Mouse (Mus musculus) heart, embryonic 10.5 days (tissue): ENCODE measurements around the gene Bbs12. TPM values are rescaled to one million over a fixed set of nuclear protein-coding genes. Genes with fewer than 3 reads are reported as not detected.
A peak's percentile ranks its signal among the peaks of the same experiment; 100 is the strongest.

ENCODE experiments used
- DNase-seq: peaks from one replicate; pipeline ENCODE4 v3.0.0-alpha.2; 2017; ENCODE audit warnings: low spot score
- H3K27ac ChIP-seq: fragments of 300-500 bp; sonication (generic); 2 replicates; pipeline ENCODE4 v1.5.1; 2016; ENCODE audit warnings: mild to moderate bottlenecking
- H3K27me3 ChIP-seq: fragments of 300-500 bp; sonication (generic); 2 replicates; pipeline ENCODE4 v1.6.1; 2016; ENCODE audit warnings: mild to moderate bottlenecking; ENCODE audit not compliant: poor library complexity, insufficient read depth, severe bottlenecking
- H3K36me3 ChIP-seq: fragments of 300-500 bp; sonication (generic); 2 replicates; pipeline ENCODE4 v1.6.1; 2016; ENCODE audit warnings: mild to moderate bottlenecking, moderate library complexity
- H3K4me1 ChIP-seq: fragments of 300-500 bp; sonication (generic); 2 replicates; pipeline ENCODE4 v1.6.1; 2016; ENCODE audit warnings: mild to moderate bottlenecking
- H3K4me3 ChIP-seq: fragments of 300-500 bp; sonication (generic); 2 replicates; pipeline ENCODE4 v1.5.1; 2016; ENCODE audit warnings: mild to moderate bottlenecking, moderate library complexity
- H3K9me3 ChIP-seq: fragments of 300-500 bp; sonication (generic); 2 replicates; pipeline ENCODE4 v1.6.1; 2016; ENCODE audit warnings: mild to moderate bottlenecking, moderate library complexity
- WGBS: fragments of 180-500 bp; shearing (Covaris S2); methylation state at CpG from one replicate; pipeline ENCODE4 v1.1.7; 2016; 5-methylcytosine and 5-hydroxymethylcytosine counted together
- polyA plus RNA-seq: library from polyadenylated mRNA; unstranded; fragments of >200 nt; fragmentation: Nextera tagmentation; extraction: Ambion mirVana; gene quantifications from 2 replicates; pipeline ENCODE4 v1.2.1, GENCODE M21; 2016

The Bbs12 gene
- polyA plus RNA-seq, 1 experiment from 2014 or later = 7.7 TPM

GRCm38 (mm10) chr3:37334053-37334452, 21.7 kb downstream of the Bbs12 start:
- Histone ChIP-seq H3K27ac (no peak overlapping the region), H3K9me3 (no peaks in the 10 kb centered on the region), H3K27me3 (no peaks in the 10 kb centered on the region), H3K4me1 (no peaks in the 10 kb centered on the region), H3K36me3 (no peaks in the 10 kb centered on the region), H3K4me3 (no peak overlapping the region)
- WGBS = 82% methylated on average over 4 of the region's 4 CpGs
- DNase-seq = no peak

- Histone ChIP-seq H3K4me1 (no peaks in the 10 kb centered on the region), H3K27me3 (0 out of 2 replicates have a peak, but pooled peaks cover 9% of the 10 kb centered on the region), H3K4me3 (no peak overlapping the region), H3K27ac (no peak overlapping the region), H3K9me3 (no peaks in the 10 kb centered on the region), H3K36me3 (no peaks in the 10 kb centered on the region)
- WGBS = 54% methylated on average over 5 of the region's 5 CpGs
- no peak for DNase-seq
Observed at GRCm38 (mm10) chr3:37341110-37341509, 28.8 kb downstream of the Bbs12 start.

- WGBS = 45% methylated on average over 5 of the region's 5 CpGs
- Histone ChIP-seq H3K36me3 (no peaks in the 10 kb centered on the region), H3K9me3 (no peaks in the 10 kb centered on the region), H3K27me3 (peaks cover 23% of the 10 kb centered on the region), H3K4me3 (no peak overlapping the region), H3K4me1 (no peaks in the 10 kb centered on the region), H3K27ac (no peak overlapping the region)
- DNase-seq = no peak
Observed at GRCm38 (mm10) chr3:37342811-37343210, 30.5 kb downstream of the Bbs12 start.

GRCm38 (mm10) chr3:37347671-37348070, 35.3 kb downstream of the Bbs12 start:
- Histone ChIP-seq H3K27me3 (peaks cover 52% of the 10 kb centered on the region), H3K4me1 (peaks cover 11% of the 10 kb centered on the region), H3K27ac (no peak overlapping the region), H3K9me3 (no peaks in the 10 kb centered on the region), H3K4me3 (peak overlapping the region; percentile 82; the same call in 1 of the 2 replicates), H3K36me3 (no peaks in the 10 kb centered on the region)
- 26% methylated on average over 9 of the region's 9 CpGs for WGBS
- DNase-seq = no peak

DNA sequence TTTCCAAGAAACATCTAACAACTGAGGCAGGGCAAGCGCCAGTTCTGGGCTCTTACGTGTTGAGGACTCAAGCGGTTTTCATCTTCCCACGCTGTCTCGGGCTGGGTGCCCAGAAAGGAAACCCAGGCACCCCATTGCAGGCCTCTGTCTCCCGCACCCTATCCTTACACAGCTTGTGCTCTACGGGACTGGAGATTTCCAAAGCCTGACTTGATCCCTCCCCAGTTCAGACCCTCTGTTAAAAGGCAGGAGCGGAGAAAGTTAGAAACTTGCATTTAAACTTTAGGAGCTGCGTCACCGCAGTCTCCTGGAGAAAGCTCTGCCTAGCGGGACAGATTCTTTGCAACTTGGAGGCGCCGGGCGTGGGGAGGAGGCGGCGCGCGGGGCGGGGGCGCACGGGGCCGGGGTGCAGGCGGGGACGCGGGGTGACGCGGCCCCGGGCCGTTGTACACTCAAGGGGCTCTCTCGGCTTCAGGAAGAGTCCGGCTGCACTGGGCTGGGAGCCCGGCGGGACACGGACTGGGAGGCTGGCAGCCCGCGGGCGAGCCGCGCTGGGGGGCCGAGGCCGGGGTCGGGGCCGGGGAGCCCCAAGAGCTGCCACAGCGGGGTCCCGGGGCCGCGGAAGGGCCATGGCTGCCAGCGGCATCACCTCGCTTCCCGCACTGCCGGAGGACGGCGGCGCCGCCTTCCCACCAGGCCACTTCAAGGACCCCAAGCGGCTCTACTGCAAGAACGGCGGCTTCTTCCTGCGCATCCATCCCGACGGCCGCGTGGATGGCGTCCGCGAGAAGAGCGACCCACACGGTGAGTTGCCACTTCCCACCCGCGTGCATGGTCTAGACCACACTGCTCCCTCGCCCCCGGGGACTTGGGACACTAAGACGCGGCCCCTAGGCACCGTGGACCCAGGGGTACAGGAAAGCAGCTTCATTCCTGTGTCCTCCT, 36.1 kb downstream of the Bbs12 start, which contains the start of gene Fgf2:
Fgf2 (plus strand) TSS at position 126 of the 945 bp plus-strand sequence.
- no peaks in the 10 kb centered on the region for H3K9me3 ChIP-seq
- DNase-seq = no peak
- peaks cover 52% of the 10 kb centered on the region for H3K27me3 ChIP-seq
- H3K4me1 ChIP-seq = peaks cover 11% of the 10 kb centered on the region
- WGBS = under 1% methylated on average over 74 of the region's 75 CpGs
- H3K36me3 ChIP-seq = no peaks in the 10 kb centered on the region
- H3K27ac ChIP-seq = peak within 1 kb of the TSS; percentile 84
- peak within 1 kb of the TSS; percentile 82 for H3K4me3 ChIP-seq

- Histone ChIP-seq H3K36me3 (no peaks in the 10 kb centered on the region), H3K4me1 (peaks cover 16% of the 10 kb centered on the region), H3K4me3 (peak overlapping the region; percentile 82), H3K27ac (peak overlapping the region; percentile 84; the same call in 1 of the 2 replicates), H3K27me3 (peaks cover 52% of the 10 kb centered on the region), H3K9me3 (no peaks in the 10 kb centered on the region)
- no peak for DNase-seq
- WGBS = 6% methylated on average over 8 of the region's 8 CpGs
Observed at GRCm38 (mm10) chr3:37349166-37349548, 36.8 kb downstream of the Bbs12 start.

GRCm38 (mm10) chr3:37350386-37350785, 38.0 kb downstream of the Bbs12 start:
- peaks cover 51% of the 10 kb centered on the region for H3K27me3 ChIP-seq
- no peaks in the 10 kb centered on the region for H3K36me3 ChIP-seq
- peaks cover 20% of the 10 kb centered on the region for H3K4me1 ChIP-seq
- no peak for DNase-seq
- no peaks in the 10 kb centered on the region for H3K9me3 ChIP-seq
- H3K27ac ChIP-seq = no peak overlapping the region
- WGBS = 38% methylated on average over 7 of the region's 7 CpGs
- H3K4me3 ChIP-seq = no peak overlapping the region

DNA sequence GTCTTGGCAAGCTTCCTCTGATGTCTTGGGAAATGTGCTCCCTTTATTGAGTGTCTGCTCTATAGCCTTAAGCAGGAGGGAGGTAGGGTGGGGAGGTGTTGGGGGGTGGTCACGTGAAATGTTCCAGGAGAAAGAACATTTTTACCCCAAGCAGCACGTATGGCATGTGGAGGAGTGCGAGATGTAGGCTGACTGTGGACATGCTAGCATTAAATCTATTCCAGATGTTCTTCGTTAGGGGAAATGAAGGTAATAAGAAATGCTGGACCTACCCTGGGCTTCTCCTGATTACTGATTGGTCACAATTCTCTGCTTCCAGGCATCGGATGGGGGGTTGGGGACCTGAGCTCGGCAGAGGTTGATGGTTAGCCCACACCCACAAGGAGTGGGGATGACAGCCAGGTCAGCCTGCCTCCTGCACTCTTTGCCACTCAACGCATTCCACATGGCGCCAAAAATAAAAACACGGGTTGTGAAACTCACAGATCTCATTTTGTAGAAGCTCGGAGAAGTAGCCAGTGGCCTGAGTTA, 41.7 kb downstream of the Bbs12 start:
- Histone ChIP-seq H3K4me3 (no peak overlapping the region), H3K4me1 (peaks cover 11% of the 10 kb centered on the region), H3K27ac (no peak overlapping the region), H3K9me3 (no peaks in the 10 kb centered on the region), H3K27me3 (peaks cover 17% of the 10 kb centered on the region), H3K36me3 (no peaks in the 10 kb centered on the region)
- WGBS = 62% methylated on average over 10 of the region's 10 CpGs
- no peak for DNase-seq

DNA sequence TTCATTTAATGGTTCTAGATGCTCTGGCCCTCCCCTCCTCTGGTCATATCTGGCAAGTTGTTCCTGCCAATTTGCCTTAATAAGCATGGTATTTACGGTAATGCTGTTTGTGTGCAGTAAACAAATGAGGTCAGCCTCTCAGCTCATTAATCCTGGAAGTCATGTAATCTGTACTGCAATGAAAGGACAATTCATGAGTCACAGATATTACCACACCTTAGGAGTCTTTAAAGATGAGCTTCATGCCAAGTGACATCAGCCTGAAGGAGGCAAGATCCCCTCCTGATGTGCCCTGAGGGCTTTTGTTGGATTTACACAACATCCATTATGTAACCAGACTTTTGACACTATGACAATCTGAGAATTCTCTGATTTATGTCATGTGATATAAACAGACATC, 42.4 kb downstream of the Bbs12 start:
- peaks cover 9% of the 10 kb centered on the region; the same call in 1 of the 2 replicates for H3K4me1 ChIP-seq
- H3K27me3 ChIP-seq = peaks cover 10% of the 10 kb centered on the region
- no peak for DNase-seq
- no peak overlapping the region for H3K4me3 ChIP-seq
- no peaks in the 10 kb centered on the region for H3K9me3 ChIP-seq
- 80% methylated on average over 1 of the region's 1 CpGs for WGBS
- no peaks in the 10 kb centered on the region for H3K36me3 ChIP-seq
- no peak overlapping the region for H3K27ac ChIP-seq

DNA sequence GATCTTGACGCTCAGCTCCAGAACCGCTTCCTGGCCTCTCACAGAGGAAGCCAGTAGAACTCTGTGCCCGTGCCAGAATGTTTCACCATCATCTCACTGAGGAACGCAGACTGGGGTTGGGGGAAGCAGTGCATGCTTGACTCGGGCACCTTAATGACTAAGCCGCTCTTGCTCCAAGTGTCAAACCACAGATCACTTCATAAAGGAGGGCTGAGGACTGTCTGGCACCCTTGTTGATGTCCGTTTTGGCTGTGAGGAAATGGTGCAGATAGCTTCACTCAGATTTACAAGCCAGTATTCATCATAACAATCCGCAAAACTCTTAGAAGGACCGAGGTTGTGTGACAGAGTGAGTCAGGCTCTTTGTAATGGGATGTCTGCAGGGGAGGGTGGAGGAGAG, 48.4 kb downstream of the Bbs12 start:
- Histone ChIP-seq H3K4me1 (no peaks in the 10 kb centered on the region), H3K27ac (no peak overlapping the region), H3K27me3 (no peaks in the 10 kb centered on the region), H3K36me3 (no peaks in the 10 kb centered on the region), H3K9me3 (no peaks in the 10 kb centered on the region), H3K4me3 (no peak overlapping the region)
- WGBS = 72% methylated on average over 9 of the region's 9 CpGs
- DNase-seq = no peak

- Histone ChIP-seq H3K4me3 (no peak overlapping the region), H3K36me3 (no peaks in the 10 kb centered on the region), H3K4me1 (peaks cover 12% of the 10 kb centered on the region; the same call in 1 of the 2 replicates), H3K27ac (no peak overlapping the region), H3K9me3 (no peaks in the 10 kb centered on the region), H3K27me3 (no peaks in the 10 kb centered on the region)
- DNase-seq = no peak
- 83% methylated on average over 4 of the region's 4 CpGs for WGBS
Observed at GRCm38 (mm10) chr3:37365144-37365543, 52.8 kb downstream of the Bbs12 start.

DNA sequence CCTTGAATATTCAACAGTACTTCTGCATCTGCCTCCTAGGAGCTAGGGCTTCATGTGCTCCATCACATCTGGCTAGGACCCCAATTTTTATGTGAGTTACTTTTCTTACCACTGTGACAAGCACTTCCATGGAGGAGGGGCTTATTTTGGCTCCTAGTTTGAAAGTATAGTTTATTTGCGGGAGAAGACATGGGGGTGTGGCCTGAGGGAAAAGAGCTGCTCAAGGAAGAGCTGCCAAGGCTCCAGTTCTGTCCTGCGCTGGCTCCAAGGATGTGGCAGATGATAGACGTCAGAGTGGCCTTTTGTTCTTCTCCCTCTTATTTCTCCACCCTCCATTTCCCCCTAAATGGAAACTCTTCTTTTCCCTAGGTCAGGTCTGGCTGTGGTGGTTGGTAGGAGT, 53.6 kb downstream of the Bbs12 start:
- WGBS = 44% methylated on average over 3 of the region's 3 CpGs
- Histone ChIP-seq H3K4me3 (no peak overlapping the region), H3K27ac (no peak overlapping the region), H3K4me1 (peaks cover 12% of the 10 kb centered on the region; the same call in 1 of the 2 replicates), H3K36me3 (no peaks in the 10 kb centered on the region), H3K27me3 (no peaks in the 10 kb centered on the region), H3K9me3 (no peaks in the 10 kb centered on the region)
- no peak for DNase-seq

DNA sequence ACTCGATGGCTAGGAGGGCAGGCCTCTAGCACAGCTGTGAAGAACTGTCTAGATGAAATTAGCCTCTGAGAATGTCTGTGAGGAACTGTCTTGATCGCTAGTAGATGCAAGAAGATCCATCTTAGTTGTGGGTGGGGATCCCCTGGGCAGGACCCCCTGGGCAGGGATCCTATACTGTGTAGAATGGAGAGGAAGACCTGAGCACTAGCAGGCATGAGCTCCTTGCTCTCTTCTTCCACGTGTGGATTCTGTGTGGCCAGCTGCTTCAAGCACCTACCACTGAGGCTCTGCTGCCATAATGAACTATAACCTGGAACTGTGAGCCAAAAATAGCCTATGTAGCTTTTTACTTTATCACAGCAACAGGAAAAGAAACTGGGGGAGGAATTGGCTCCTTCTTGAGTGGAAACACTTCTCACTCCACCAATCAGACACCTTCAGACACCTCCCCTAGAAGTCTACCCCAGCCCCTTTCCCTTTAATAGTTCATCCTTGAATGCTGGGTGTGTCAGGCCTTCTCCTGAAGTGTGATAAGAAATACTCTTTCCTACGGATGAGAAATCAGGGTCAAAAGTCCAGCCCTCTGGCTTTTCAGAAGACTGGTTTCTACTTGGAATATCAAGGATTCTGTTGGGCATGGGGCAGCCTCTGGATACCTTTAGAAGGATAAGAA, 54.2 kb downstream of the Bbs12 start:
- Histone ChIP-seq H3K9me3 (no peaks in the 10 kb centered on the region), H3K27me3 (no peaks in the 10 kb centered on the region), H3K4me1 (peaks cover 12% of the 10 kb centered on the region; the same call in 1 of the 2 replicates), H3K36me3 (no peaks in the 10 kb centered on the region), H3K27ac (no peak overlapping the region), H3K4me3 (no peak overlapping the region)
- DNase-seq = no peak
- WGBS = 50% methylated on average over 4 of the region's 4 CpGs
